Mouse (Mus musculus): ENCODE results near the gene Slc35c1. TPM values are rescaled to one million over a fixed set of nuclear protein-coding genes. Genes with fewer than 3 reads are reported as not detected.
A peak's percentile ranks its signal among the peaks of the same experiment; 100 is the strongest.

The Slc35c1 gene
- total and polyA plus RNA-seq, 3 experiments, result 11.4 to 40.5 (median 31.2) TPM

GRCm38 (mm10) chr2:92464690-92465089 lies 4.4 kb upstream of the Slc35c1 start:
- DNase-seq (ENCODE audit: low spot score) (no peak), ATAC-seq (ENCODE audit: extremely low read depth, insufficient number of reproducible peaks, low FRiP score, poor library complexity, severe bottlenecking) (no peak; the same call in 1 of the 2 replicates)
- H3K27me3 ChIP-seq (ENCODE audit: insufficient read depth, low read length), result peaks cover 27% of the 10 kb centered on the region
- TF ChIP-seq GATA1 (IDR thresholded peaks at IDR 0.05; ENCODE audit: borderline replicate concordance, low read length) (no peak), POLR2AphosphoS5 (IDR thresholded peaks at IDR 0.05; ENCODE audit: insufficient replicate concordance, low read depth, low read length) (no peak), TAL1 (conservative IDR thresholded peaks at IDR 0.05; ENCODE audit: low read depth, low read length) (no peak), CTCF (IDR thresholded peaks at IDR 0.05; ENCODE audit: low read depth, low read length) (no peak), GATA2 (IDR thresholded peaks at IDR 0.05; ENCODE audit: borderline replicate concordance, low read depth, low read length) (no peak)
- H3K9me3 ChIP-seq (replicated peaks), result no peaks in the 10 kb centered on the region
- H3K4me1 ChIP-seq (ENCODE audit: insufficient read depth, low read depth, low read length), result peaks cover 44% of the 10 kb centered on the region
- no peaks in the 10 kb centered on the region for H3K36me3 ChIP-seq (replicated peaks)
- H3K4me3 ChIP-seq (ENCODE audit: low read depth, low read length), result no peak overlapping the region

DNA sequence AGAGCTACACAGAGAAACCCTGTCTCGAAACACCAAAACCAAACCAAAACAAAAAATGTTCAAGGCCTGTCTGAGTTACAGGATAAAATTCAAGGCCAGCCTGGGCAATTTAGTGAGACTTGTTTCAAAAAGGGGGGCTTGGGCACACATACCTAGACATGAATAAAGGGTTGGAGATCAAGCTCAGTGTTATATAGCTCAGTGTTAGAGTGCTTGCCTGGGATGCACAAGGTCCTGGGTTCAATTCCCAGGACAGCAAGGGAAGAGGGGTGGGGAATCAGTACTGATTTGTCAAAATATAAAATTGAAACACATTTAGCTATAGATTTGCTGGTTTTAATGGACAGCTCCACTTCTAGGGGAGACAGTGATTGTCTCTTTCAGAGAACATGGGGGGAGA lies 877 bp upstream of the Slc35c1 start:
- DNase-seq (ENCODE audit: low spot score), result no peak
- H3K27me3 ChIP-seq (ENCODE audit: insufficient read depth, low read length), result peaks cover 15% of the 10 kb centered on the region
- peaks cover 26% of the 10 kb centered on the region for H3K36me3 ChIP-seq (replicated peaks)
- TF ChIP-seq GATA2 (IDR thresholded peaks at IDR 0.05; ENCODE audit: borderline replicate concordance, low read depth, low read length) (no peak), CTCF (IDR thresholded peaks at IDR 0.05; ENCODE audit: low read depth, low read length) (no peak), POLR2AphosphoS5 (IDR thresholded peaks at IDR 0.05; ENCODE audit: insufficient replicate concordance, low read depth, low read length) (no peak)
- ATAC-seq (ENCODE audit: extremely low read depth, insufficient number of reproducible peaks, low FRiP score, poor library complexity, severe bottlenecking), result no peak
- peaks cover 72% of the 10 kb centered on the region for H3K4me1 ChIP-seq (ENCODE audit: insufficient read depth, low read depth, low read length)
- H3K4me3 ChIP-seq (ENCODE audit: low read depth, low read length), result no peak overlapping the region
- H3K9me3 ChIP-seq (replicated peaks), result no peaks in the 10 kb centered on the region

DNA sequence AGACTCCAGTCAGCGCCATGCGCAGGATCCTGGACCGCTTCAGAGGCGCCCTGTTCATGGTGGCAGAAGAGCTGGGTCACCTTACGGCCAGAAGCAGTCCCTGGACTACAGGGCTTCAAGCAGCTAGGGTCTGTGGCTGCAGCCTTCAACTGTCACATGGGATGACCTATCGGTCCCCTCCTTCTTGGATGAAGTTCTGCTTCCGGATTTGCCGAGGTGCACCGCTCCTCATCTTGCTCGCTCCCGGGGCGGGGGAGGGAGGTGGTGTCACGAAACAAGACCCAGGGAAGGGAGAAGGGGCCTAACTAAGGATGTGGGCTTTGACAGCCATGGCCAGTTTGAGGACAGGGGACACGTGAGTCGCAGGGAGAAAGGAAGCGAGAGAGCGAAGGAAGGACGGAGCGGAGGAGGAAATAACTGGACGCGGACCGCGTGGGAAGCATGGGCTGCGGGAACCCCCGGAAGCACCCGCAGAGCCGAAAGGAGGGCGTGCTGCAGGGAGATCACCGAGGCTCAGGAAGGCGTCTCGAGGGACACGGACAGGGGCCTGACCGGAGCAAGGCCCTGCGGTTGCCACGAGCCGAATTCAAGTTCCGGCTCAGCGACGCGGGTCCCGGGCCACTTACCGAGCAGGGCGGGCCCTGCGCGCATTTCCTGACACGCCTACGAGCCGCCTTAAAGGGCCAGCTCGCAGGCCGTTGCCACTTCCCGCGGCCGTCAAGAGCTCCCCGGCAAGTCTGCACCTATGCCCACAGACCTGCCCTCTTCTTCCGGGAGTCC lies 1.0 kb downstream of the Slc35c1 start:
- no peak for TF ChIP-seq TAL1 (conservative IDR thresholded peaks at IDR 0.05; ENCODE audit: low read depth, low read length)
- no peak for TF ChIP-seq GATA2 (IDR thresholded peaks at IDR 0.05; ENCODE audit: borderline replicate concordance, low read depth, low read length)
- no peak for TF ChIP-seq GATA1 (IDR thresholded peaks at IDR 0.05; ENCODE audit: borderline replicate concordance, low read length)
- TF ChIP-seq CTCF (IDR thresholded peaks at IDR 0.05; ENCODE audit: low read depth, low read length), result no peak
- TF ChIP-seq POLR2AphosphoS5 (IDR thresholded peaks at IDR 0.05; ENCODE audit: insufficient replicate concordance, low read depth, low read length), result no peak
- H3K4me1 ChIP-seq (ENCODE audit: insufficient read depth, low read depth, low read length), result peaks cover 78% of the 10 kb centered on the region
- peak overlapping the region; percentile 82 for H3K4me3 ChIP-seq (ENCODE audit: low read depth, low read length)
- DNase-seq (ENCODE audit: low spot score) (peak; percentile 81), ATAC-seq (ENCODE audit: extremely low read depth, insufficient number of reproducible peaks, low FRiP score, poor library complexity, severe bottlenecking) (peak; percentile 62)
- H3K9me3 ChIP-seq (replicated peaks), result no peaks in the 10 kb centered on the region
- H3K36me3 ChIP-seq (replicated peaks), result peaks cover 44% of the 10 kb centered on the region
- H3K27me3 ChIP-seq (ENCODE audit: insufficient read depth, low read length), result peaks cover 15% of the 10 kb centered on the region

GRCm38 (mm10) chr2:92458481-92458880 lies 1.9 kb downstream of the Slc35c1 start:
- TF ChIP-seq GATA1 (IDR thresholded peaks at IDR 0.05; ENCODE audit: borderline replicate concordance, low read length) (no peak), POLR2AphosphoS5 (IDR thresholded peaks at IDR 0.05; ENCODE audit: insufficient replicate concordance, low read depth, low read length) (no peak), GATA2 (IDR thresholded peaks at IDR 0.05; ENCODE audit: borderline replicate concordance, low read depth, low read length) (no peak), TAL1 (conservative IDR thresholded peaks at IDR 0.05; ENCODE audit: low read depth, low read length) (no peak), CTCF (IDR thresholded peaks at IDR 0.05; ENCODE audit: low read depth, low read length) (no peak)
- Histone ChIP-seq H3K27me3 (ENCODE audit: insufficient read depth, low read length) (peaks cover 16% of the 10 kb centered on the region), H3K9me3 (replicated peaks) (no peaks in the 10 kb centered on the region), H3K36me3 (replicated peaks) (peaks cover 53% of the 10 kb centered on the region), H3K4me1 (ENCODE audit: insufficient read depth, low read depth, low read length) (peaks cover 80% of the 10 kb centered on the region), H3K4me3 (ENCODE audit: low read depth, low read length) (peak overlapping the region; percentile 82)
- DNase-seq (ENCODE audit: low spot score), result no peak
- no peak for ATAC-seq (ENCODE audit: extremely low read depth, insufficient number of reproducible peaks, low FRiP score, poor library complexity, severe bottlenecking)

DNA sequence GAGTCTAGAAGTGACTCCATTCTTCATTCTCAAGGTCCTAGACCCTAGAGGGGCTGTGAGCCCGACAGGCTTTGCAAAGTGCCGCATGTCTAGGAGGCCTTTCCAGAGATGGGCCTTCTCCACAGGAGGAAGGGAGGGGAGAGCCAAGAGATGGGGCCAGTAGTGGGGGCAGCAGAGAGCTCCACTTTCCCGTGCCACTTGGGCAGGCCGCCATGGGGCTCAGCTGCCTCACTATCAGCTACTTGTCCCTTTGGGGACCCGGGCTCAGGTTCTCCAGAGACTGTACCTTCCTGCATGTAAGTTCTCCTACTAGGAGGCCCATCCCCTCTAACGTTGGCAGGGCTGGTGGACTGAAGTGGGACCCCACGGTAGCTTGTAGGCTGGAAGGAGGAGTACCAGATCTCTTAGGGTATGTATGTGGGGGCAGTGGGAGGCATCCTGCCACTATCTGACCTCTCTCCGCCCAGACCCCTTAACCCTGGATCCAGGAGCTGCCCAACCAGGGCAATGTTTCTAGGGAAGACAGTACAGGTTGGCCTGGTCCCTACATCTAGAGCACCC lies 3.3 kb downstream of the Slc35c1 start:
- ATAC-seq (ENCODE audit: extremely low read depth, insufficient number of reproducible peaks, low FRiP score, poor library complexity, severe bottlenecking) (no peak), DNase-seq (ENCODE audit: low spot score) (no peak)
- Histone ChIP-seq H3K4me1 (ENCODE audit: insufficient read depth, low read depth, low read length) (peaks cover 90% of the 10 kb centered on the region), H3K9me3 (replicated peaks) (no peaks in the 10 kb centered on the region), H3K36me3 (replicated peaks) (peaks cover 67% of the 10 kb centered on the region), H3K4me3 (ENCODE audit: low read depth, low read length) (peak overlapping the region; percentile 82), H3K27me3 (ENCODE audit: insufficient read depth, low read length) (peaks cover 13% of the 10 kb centered on the region)
- TF ChIP-seq CTCF (IDR thresholded peaks at IDR 0.05; ENCODE audit: low read depth, low read length) (no peak), GATA2 (IDR thresholded peaks at IDR 0.05; ENCODE audit: borderline replicate concordance, low read depth, low read length) (no peak), TAL1 (conservative IDR thresholded peaks at IDR 0.05; ENCODE audit: low read depth, low read length) (no peak), POLR2AphosphoS5 (IDR thresholded peaks at IDR 0.05; ENCODE audit: insufficient replicate concordance, low read depth, low read length) (no peak), GATA1 (IDR thresholded peaks at IDR 0.05; ENCODE audit: borderline replicate concordance, low read length) (no peak)

- peak overlapping the region; percentile 82; the same call in 1 of the 2 replicates for H3K4me3 ChIP-seq (ENCODE audit: low read depth, low read length)
- peaks cover 10% of the 10 kb centered on the region for H3K27me3 ChIP-seq (ENCODE audit: insufficient read depth, low read length)
- H3K9me3 ChIP-seq (replicated peaks), result no peaks in the 10 kb centered on the region
- ATAC-seq (ENCODE audit: extremely low read depth, insufficient number of reproducible peaks, low FRiP score, poor library complexity, severe bottlenecking), result no peak
- peaks cover 70% of the 10 kb centered on the region for H3K36me3 ChIP-seq (replicated peaks)
- no peak for TF ChIP-seq POLR2AphosphoS5 (IDR thresholded peaks at IDR 0.05; ENCODE audit: insufficient replicate concordance, low read depth, low read length)
- no peak for TF ChIP-seq GATA2 (IDR thresholded peaks at IDR 0.05; ENCODE audit: borderline replicate concordance, low read depth, low read length)
- no peak for TF ChIP-seq CTCF (IDR thresholded peaks at IDR 0.05; ENCODE audit: low read depth, low read length)
- TF ChIP-seq TAL1 (conservative IDR thresholded peaks at IDR 0.05; ENCODE audit: low read depth, low read length), result no peak
- no peak for TF ChIP-seq GATA1 (IDR thresholded peaks at IDR 0.05; ENCODE audit: borderline replicate concordance, low read length)
- H3K4me1 ChIP-seq (ENCODE audit: insufficient read depth, low read depth, low read length), result peaks cover 95% of the 10 kb centered on the region
- no peak for DNase-seq (ENCODE audit: low spot score)
Observed at GRCm38 (mm10) chr2:92455704-92456103, 4.6 kb downstream of the Slc35c1 start.
